Mouse (Mus musculus): ENCODE results near the gene Gm10638.

DNA sequence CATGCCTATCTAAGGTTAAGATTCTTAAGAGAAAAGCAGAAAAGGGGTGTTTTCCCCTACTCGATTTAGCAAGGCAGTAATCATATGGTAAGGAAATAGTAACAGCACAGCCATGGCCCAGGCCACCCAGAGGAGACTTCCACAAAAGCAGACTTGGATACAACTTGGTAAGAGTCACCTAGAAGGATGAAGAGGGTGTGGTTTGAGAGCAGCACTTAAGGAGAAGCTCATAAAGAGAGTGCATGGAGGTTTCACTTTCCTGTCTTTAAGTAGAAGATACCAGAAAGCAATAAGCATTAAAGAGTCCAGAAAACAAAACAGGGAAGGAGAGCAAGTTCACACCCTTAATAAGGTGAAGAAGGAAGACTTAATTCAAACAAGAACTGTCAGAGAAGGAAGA, 10.5 kb upstream of the Gm10638 start:
- TF ChIP-seq CTCF (IDR thresholded peaks at IDR 0.05; ENCODE audit: borderline replicate concordance, control insufficient read depth, extremely low read depth, insufficient read depth, low read length, poor library complexity) (no peak), POLR2A (IDR thresholded peaks at IDR 0.05; ENCODE audit: control insufficient read depth, extremely low read depth, insufficient read depth, low read length, poor library complexity) (no peak)

All from thymus, adult 2 months (tissue).